Mouse (Mus musculus) hindbrain, embryonic 16.5 days (tissue): ENCODE measurements at regions not wholly inside any gene's neighbourhood (a gene's known extent, or its start where the extent isn't known, plus 50 kb on each side); places are given as distances from the start of the nearest gene placed in this dataset.

ENCODE experiments used
- ATAC-seq: fragments of 200-750 bp; cut with Nextera tagmentation; 2 replicates; pipeline ENCODE4 v1.8.0; 2017; ENCODE audit warnings: moderate TSS enrichment, moderate library complexity
- H3K27ac ChIP-seq: fragments of 300-500 bp; sonication (generic); 2 replicates; pipeline ENCODE4 v1.5.1; 2014; ENCODE audit warnings: low read depth, mild to moderate bottlenecking, control low read depth, low read length, moderate library complexity
- H3K27me3 ChIP-seq: fragments of 300-500 bp; sonication (generic); replicated peaks from 2 replicates; pipeline ENCODE4 v1.6.1; 2014; ENCODE audit warnings: low read length; ENCODE audit not compliant: control insufficient read depth, insufficient read depth
- H3K36me3 ChIP-seq: fragments of 300-500 bp; sonication (generic); 2 replicates; pipeline ENCODE4 v1.6.1; 2014; ENCODE audit warnings: mild to moderate bottlenecking, low read length, moderate library complexity, mixed read lengths; ENCODE audit not compliant: control insufficient read depth, insufficient read depth
- H3K4me1 ChIP-seq: fragments of 300-500 bp; sonication (generic); 2 replicates; pipeline ENCODE4 v1.6.1; 2014; ENCODE audit warnings: low read depth, low read length; ENCODE audit not compliant: control insufficient read depth, insufficient read depth
- H3K4me2 ChIP-seq: fragments of 300-500 bp; sonication (generic); 2 replicates; pipeline ENCODE4 v1.6.1; 2014; ENCODE audit warnings: mild to moderate bottlenecking, low read length, control low read depth, moderate library complexity
- H3K4me3 ChIP-seq: fragments of 300-500 bp; sonication (generic); 2 replicates; pipeline ENCODE4 v1.5.1; 2014; ENCODE audit warnings: mild to moderate bottlenecking, low read length, control low read depth, moderate library complexity
- H3K9ac ChIP-seq: fragments of 300-500 bp; sonication (generic); 2 replicates; pipeline ENCODE4 v1.6.1; 2014; ENCODE audit warnings: low read depth, mild to moderate bottlenecking, control low read depth, low read length, moderate library complexity
- H3K9me3 ChIP-seq: fragments of 300-500 bp; sonication (generic); 2 replicates; pipeline ENCODE4 v1.6.1; 2014; ENCODE audit warnings: mild to moderate bottlenecking, low read length, moderate library complexity; ENCODE audit not compliant: control insufficient read depth
- WGBS: fragments of 180-500 bp; shearing (Covaris S2); extraction: QIAGEN DNeasy Blood & Tissue Kit; methylation state at CpG from one replicate; pipeline ENCODE4 v1.1.7; 2014; 5-methylcytosine and 5-hydroxymethylcytosine counted together

DNA sequence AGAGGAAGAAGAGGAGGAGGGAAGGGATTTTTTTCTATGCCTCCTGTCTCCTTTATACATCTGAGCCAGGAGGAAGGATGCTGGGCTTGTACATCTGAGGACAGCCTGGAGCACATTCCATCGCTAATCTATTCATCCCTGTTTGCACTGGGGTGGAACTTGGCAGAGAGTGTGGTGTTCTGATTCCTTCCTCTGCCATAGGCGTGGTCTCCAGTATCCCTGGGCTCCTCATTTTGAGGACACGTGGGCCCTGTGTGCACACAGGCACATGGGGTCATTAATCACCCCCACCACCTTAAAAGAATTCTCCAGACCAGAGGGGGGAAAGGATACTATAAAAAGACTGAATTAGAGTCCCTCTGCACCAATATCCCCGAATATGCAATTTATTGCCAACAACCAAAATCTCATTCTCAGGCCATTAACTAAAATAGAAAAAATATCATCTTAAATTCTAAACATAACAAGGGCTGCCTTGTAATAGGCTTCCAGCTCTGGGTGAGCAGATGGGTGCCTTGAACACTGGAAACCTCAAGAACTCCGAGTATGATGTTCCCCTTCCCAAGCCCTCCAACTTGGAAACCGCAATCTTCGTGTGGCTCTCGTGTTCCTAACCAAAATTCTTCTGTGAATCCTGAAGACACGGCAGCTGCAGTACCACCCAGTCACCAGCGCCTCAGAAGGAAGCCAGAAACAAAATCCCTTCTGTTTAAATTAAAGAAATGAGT lies 254.7 kb downstream of the Cxcl12 start:
- Histone ChIP-seq H3K4me2 (no peak overlapping the region), H3K4me1 (peaks cover 4% of the 10 kb centered on the region; the same call in 1 of the 2 replicates), H3K9ac (no peak overlapping the region), H3K27ac (no peak overlapping the region), H3K27me3 (no peaks in the 10 kb centered on the region), H3K4me3 (no peak overlapping the region), H3K36me3 (no peaks in the 10 kb centered on the region), H3K9me3 (no peaks in the 10 kb centered on the region)
- 81% methylated on average over 10 of the region's 10 CpGs for WGBS
- no peak for ATAC-seq

DNA sequence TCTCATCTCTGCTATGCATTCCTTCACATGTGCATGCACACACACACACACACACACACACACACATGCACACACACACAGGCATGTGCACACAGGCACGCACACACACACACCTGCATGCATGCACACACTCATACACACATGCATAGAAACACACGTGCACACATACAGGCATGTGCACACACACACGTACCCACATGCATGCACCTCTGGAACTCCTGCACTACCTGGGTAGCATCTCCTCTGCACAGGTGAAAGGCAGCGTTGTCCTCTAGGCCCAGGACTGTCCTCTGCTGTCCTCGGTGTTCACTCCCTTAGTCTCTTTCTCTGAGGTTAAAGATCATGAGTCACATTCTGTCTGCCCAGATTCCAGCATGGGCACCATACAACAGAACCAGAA lies 258.0 kb downstream of the Cxcl12 start:
- ATAC-seq: no peak
- Histone ChIP-seq H3K36me3 (no peaks in the 10 kb centered on the region), H3K4me2 (no peak overlapping the region), H3K27ac (no peak overlapping the region), H3K9me3 (no peaks in the 10 kb centered on the region), H3K4me3 (no peak overlapping the region), H3K9ac (no peak overlapping the region), H3K4me1 (peaks cover 4% of the 10 kb centered on the region; the same call in 1 of the 2 replicates), H3K27me3 (no peaks in the 10 kb centered on the region)
- 93% methylated on average over 5 of the region's 5 CpGs for WGBS

GRCm38 (mm10) chr6:117427351-117428142 lies 259.2 kb downstream of the Cxcl12 start:
- no peak overlapping the region for H3K4me2 ChIP-seq
- 38% methylated on average over 12 of the region's 12 CpGs for WGBS
- no peak overlapping the region for H3K27ac ChIP-seq

DNA sequence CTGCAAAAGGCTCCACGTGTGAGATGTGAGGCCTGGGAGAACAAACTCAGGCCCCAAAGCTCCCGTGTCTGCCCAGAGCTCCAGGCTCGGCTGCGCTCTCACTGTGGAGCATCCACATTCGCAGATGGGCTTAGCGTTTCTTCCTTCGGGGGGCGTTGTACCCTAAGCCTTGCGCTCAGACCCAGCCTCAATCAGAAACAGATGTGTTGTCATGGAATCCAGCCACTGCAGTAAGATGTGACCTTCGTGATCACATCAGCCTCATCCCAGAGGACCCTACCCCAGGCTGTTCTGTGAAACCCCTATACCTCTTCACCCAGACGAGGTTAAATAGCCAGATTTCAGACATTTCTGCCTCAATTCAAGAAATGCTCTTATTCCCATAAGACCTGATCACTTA lies 260.1 kb downstream of the Cxcl12 start:
- Histone ChIP-seq H3K27ac (no peak overlapping the region), H3K4me1 (peaks cover 4% of the 10 kb centered on the region; the same call in 1 of the 2 replicates), H3K36me3 (no peaks in the 10 kb centered on the region), H3K4me3 (no peak overlapping the region), H3K9me3 (no peaks in the 10 kb centered on the region), H3K27me3 (no peaks in the 10 kb centered on the region), H3K9ac (no peak overlapping the region), H3K4me2 (no peak overlapping the region)
- ATAC-seq: no peak
- WGBS: 88% methylated on average over 11 of the region's 11 CpGs

More at GRCm38 (mm10) chr6:117427351-117428142, 259.2 kb downstream of the Cxcl12 start:
- Histone ChIP-seq H3K27me3 (no peaks in the 10 kb centered on the region), H3K36me3 (no peaks in the 10 kb centered on the region), H3K4me1 (peaks cover 4% of the 10 kb centered on the region; the same call in 1 of the 2 replicates), H3K9ac (no peak overlapping the region), H3K4me3 (no peak overlapping the region), H3K9me3 (no peaks in the 10 kb centered on the region)
- peak; percentile 58; the same call in 1 of the 2 replicates for ATAC-seq

DNA sequence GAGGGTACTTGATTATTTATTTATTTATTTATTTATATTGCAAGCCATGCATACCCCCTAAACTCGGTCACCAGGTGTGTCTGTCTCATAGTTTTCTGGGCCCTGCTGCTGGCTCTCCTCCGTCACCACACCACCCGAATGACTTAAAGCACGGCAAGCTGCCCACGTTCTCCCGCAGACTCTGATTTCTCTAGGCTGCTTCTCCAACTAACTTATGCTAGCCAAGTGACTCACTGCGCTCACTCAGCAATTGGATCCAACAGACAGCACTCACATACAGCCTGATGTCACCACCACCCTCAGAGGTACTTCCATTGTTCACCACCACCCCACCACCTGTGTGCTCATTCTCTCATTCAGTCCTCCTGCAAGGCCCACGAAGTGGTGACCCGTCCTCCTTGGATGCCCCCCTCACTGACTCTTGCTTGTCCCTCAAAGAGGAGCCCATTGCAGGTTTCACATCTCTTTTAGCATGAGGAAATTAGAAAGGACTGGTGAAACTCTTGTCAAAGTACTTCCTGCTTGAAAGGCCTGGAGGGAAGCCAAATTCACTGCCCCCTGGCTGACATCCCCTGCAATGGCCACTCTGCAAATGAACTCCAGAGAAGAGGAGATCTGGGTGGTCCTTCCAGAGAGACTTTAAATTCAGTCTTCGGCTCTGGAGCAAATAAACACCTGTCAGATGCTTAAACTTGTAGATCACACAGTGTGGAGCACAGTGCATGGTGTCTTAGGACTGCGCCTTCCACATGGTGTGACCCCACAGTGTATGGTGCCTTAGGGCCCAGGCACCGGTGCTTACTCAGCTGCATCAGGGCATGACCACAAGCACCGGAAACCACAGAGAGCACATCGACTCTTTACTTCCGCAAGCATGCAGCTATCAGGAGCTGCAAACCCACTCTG lies 262.8 kb downstream of the Cxcl12 start:
- Histone ChIP-seq H3K36me3 (no peaks in the 10 kb centered on the region), H3K9me3 (no peaks in the 10 kb centered on the region), H3K27me3 (no peaks in the 10 kb centered on the region), H3K9ac (no peak overlapping the region), H3K4me2 (no peak overlapping the region), H3K4me3 (no peak overlapping the region), H3K27ac (no peak overlapping the region), H3K4me1 (peaks cover 4% of the 10 kb centered on the region; the same call in 1 of the 2 replicates)
- no peak for ATAC-seq
- WGBS: 79% methylated on average over 15 of the region's 15 CpGs

DNA sequence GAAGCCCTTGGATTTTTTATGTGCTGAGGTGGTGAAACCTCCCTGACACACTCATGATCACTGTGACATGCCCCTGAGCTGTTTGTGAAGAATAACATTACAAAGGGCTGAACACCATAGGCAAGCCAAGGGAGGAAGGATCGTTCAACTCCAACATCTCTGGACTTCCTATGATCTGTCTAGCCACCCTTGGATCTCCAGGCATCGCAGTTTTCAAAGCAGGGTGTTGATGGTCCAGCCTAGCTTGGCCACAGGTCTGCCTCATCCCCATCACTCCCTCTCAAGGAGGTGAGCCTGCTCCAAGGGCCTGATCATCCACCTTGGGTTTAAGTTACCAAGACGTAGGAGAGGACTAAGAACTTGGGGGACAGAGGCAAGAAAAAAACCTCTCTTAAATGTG lies 268.5 kb downstream of the Cxcl12 start:
- no peak for ATAC-seq
- no peaks in the 10 kb centered on the region for H3K27me3 ChIP-seq
- no peaks in the 10 kb centered on the region for H3K36me3 ChIP-seq
- H3K9ac ChIP-seq: no peak overlapping the region
- WGBS: 89% methylated on average over 3 of the region's 3 CpGs
- H3K27ac ChIP-seq: no peak overlapping the region
- H3K4me3 ChIP-seq: no peak overlapping the region
- no peaks in the 10 kb centered on the region for H3K4me1 ChIP-seq
- no peak overlapping the region for H3K4me2 ChIP-seq
- H3K9me3 ChIP-seq: no peaks in the 10 kb centered on the region

- ATAC-seq: no peak
- no peaks in the 10 kb centered on the region for H3K9me3 ChIP-seq
- no peaks in the 10 kb centered on the region for H3K36me3 ChIP-seq
- WGBS: 59% methylated on average over 10 of the region's 10 CpGs
- no peak overlapping the region for H3K4me2 ChIP-seq
- no peak overlapping the region for H3K4me3 ChIP-seq
- no peak overlapping the region for H3K9ac ChIP-seq
- H3K27ac ChIP-seq: no peak overlapping the region
- no peaks in the 10 kb centered on the region for H3K27me3 ChIP-seq
- no peaks in the 10 kb centered on the region for H3K4me1 ChIP-seq
Observed at GRCm38 (mm10) chr6:117437411-117438101, 269.2 kb downstream of the Cxcl12 start.

GRCm38 (mm10) chr6:117448652-117449051 lies 280.3 kb downstream of the Cxcl12 start:
- Histone ChIP-seq H3K27me3 (no peaks in the 10 kb centered on the region), H3K4me1 (no peaks in the 10 kb centered on the region), H3K36me3 (no peaks in the 10 kb centered on the region), H3K27ac (no peak overlapping the region), H3K4me2 (no peak overlapping the region), H3K9me3 (no peaks in the 10 kb centered on the region), H3K9ac (no peak overlapping the region), H3K4me3 (no peak overlapping the region)
- 84% methylated on average over 3 of the region's 3 CpGs for WGBS
- no peak for ATAC-seq
